Mouse (Mus musculus) R1 (cell line): ENCODE measurements around the gene Myom3.

Source experiments
- DNase-seq: peaks from one replicate; pipeline ENCODE4 v3.0.0-alpha.2; 2018; ENCODE audit warnings: low read depth, low spot score

Myom3 gene

GRCm38 (mm10) chr4:135855536-135856222, 96.2 kb downstream of the Myom3 start, which contains the start of gene Srsf10:
Gene Srsf10, plus strand, starts transcription at chr4:135855747.
- peak; percentile 98 for DNase-seq

GRCm38 (mm10) chr4:135856223-135857091, 96.9 kb downstream of the Myom3 start:
- DNase-seq = peak; percentile 74

- DNase-seq = no peak
These were observed 98.2 kb downstream of the Myom3 start for GRCm38 (mm10) chr4:135857597-135858186.
